Mouse (Mus musculus) mouse trophoblast stem cell (cell line): ENCODE results near the gene Rsc1a1.

Source experiments
- in situ Hi-C, 2 experiments: fragments of 300-500 bp; cut with MseI, MboI; formaldehyde crosslinking; loops; 2 replicates in 1 of 2; 3 replicates in 1 of 2; pipeline ENCODE4 v1.15.1; 2025

Rsc1a1 gene

DNA sequence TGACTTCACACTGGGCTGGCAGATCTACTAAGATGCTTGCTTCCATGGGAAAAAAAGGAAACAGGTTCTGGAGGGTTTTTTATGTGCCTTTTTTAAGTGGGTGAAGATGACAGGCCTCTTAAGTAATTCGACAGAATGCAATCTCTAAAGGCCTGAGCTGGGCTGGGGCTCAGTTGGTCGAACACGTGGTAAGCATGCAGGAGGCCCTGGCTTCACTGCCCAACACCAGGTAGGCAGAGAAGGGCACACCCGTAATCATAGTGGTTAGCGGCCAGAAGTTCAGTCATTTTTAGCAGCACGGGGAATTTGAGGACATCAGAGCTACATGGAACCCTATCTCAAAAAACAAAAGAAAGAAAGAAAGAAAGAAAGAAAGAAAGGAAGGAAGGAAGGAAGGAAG is 30.9 kb downstream of the Rsc1a1 start:
- in situ Hi-C loops: no loop called here

DNA sequence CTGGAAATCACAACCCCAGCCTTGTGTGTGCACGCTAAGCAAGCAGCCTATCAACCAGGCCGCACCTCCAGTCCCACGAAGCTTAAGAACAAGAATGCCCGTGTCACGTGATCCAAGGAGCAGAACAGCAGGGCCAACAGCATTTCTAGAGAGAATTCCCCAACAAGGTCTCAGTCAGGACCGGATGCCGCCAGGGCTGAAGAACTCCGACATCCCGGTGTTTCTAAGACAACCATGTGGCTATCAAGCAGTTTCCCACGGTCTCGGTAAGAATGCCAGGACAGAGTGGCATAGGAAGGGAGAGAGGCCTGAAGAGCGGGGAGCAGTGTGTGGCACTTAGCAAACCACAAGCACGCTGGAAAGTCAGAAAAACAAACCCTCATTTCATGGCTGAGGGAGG is 31.6 kb downstream of the Rsc1a1 start:
- in situ Hi-C loops: no loop called here

DNA sequence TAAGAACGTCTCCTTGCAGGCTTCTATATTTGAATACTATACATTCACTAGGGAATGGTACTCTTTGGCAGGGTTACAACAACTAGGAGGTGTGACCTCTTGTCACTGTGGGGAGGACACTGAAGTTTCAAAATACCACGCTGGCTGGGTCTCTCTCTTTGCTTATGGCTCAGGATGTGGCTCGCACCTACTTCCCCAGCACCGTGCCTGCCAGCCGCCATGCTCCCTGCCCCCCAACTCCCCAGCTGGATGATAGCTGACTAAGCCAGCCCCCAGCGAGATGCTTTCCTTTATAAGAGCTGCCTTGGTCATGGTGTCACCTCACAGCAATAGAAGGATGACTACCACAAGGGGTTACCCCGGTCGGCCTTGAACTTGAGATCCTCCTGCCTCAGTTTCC is 32.4 kb downstream of the Rsc1a1 start:
- in situ Hi-C loops: no loop called here

DNA sequence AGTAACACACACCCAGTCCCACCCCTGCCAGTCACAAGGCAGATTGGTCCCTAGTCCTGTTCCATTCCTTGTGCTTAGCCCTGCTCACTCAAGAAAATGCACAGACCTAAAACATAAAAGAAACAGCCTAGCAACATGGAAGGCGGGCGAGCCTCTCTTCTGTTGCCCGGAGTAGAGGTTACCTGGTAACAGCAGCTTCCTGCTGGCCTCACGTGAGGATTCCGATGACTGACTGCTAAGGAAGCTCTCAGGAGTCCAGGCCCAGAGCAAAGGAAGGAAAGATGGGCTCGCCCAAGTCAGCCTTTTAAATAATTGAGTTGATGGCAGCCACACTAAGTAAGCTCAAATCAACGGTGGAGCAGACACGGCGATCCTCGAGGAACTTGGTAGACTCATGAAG is 33.5 kb downstream of the Rsc1a1 start:
- in situ Hi-C loops: no loop called here

DNA sequence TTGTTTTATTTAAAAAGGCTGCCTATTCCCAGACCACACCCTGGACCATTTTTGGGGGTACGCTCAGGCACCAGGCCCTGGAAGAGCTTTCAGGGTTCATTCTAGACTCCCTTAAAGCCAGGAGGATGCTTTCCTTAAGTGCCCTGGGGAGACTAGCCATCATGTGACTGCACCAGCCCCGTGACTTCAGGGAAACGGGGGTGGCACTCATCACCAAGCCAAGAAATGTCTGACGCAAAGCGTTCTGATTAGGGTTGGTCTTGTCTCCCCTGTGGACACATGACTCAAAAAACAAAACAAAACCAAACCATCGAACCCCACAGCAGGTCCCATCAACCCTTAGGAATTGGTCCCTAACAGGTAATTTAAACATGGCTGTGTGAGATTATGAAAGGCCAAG is 34.1 kb downstream of the Rsc1a1 start:
- in situ Hi-C loops: no loop called here

DNA sequence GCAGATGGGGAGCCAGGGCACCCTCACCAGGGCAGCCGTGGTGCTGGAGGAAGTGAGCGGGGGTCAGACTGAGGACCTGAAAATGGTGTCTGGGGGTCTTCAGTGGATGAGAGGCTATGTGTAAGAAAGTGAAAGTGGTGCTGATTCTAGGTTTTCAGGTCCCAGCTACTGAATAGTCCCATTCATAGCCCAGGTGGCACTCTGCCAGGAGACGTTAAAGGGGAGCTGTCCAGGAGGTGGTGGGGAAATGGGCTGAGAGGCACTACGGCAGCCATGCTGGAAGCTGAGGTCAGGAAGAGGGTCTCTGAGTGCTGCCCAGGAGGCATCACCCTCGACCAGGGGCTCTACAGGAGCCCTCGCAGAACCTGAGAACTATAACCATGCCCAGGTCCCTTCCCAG is 36.2 kb downstream of the Rsc1a1 start:
- in situ Hi-C loops: no loop called here

DNA sequence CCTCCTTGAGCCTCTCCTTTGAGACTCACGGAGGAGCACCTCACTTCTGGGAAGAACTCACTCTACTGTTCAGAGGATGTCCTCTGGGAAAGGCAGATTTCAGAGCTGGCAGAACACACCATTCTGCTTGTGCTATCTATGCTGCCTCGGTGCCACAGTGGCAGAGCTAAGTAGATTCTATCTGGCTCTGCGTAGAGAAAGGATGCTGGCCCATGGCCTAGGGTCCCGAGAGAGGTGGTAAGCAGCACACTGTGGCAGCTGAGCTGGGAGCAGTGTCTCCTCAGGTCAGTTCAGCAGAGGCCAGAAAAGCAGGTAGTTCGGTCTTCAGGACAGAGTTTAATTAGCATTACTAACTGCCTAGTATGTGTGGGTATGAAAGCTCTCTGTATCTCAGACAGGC is 37.1 kb downstream of the Rsc1a1 start:
- in situ Hi-C loops: no loop called here

DNA sequence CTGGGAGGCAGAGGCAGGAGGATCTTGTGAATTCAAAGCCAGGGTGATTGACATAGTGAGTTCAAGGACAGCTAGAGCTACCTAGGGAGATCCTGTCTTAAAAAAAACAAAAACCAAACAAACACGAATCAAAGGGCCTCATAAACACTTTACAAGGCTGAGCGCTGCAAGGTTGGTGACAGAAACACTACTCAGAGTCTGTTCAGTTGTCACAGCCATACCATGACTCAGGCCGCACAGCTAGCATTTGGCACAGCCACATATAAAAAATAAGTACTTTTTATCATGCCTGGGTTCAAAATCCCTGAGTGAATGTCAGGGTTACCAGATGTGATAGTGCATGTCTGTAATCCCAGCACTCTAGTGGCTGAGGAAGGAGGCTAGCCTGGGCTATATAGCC is 38.2 kb downstream of the Rsc1a1 start:
- in situ Hi-C loops: no loop called here

DNA sequence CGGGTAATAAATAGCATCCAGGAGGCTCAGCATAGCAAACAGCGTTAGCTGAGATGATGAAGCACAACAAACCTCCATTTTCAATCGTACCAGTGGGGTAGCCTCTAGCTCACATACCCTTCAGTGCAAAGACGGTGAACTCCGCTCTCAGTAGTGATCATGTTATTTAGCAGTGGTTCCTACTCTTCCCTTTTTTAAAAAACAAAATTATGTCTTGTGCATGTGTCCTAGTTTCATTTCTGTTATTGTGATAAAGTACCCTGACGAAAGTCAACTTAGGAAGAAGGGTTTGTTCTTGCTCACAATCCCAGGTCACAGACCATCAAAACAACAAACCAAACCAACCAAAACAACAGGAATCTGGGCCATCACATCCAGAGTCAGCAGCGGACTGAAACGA is 39.4 kb downstream of the Rsc1a1 start:
- in situ Hi-C loops: no loop called here

DNA sequence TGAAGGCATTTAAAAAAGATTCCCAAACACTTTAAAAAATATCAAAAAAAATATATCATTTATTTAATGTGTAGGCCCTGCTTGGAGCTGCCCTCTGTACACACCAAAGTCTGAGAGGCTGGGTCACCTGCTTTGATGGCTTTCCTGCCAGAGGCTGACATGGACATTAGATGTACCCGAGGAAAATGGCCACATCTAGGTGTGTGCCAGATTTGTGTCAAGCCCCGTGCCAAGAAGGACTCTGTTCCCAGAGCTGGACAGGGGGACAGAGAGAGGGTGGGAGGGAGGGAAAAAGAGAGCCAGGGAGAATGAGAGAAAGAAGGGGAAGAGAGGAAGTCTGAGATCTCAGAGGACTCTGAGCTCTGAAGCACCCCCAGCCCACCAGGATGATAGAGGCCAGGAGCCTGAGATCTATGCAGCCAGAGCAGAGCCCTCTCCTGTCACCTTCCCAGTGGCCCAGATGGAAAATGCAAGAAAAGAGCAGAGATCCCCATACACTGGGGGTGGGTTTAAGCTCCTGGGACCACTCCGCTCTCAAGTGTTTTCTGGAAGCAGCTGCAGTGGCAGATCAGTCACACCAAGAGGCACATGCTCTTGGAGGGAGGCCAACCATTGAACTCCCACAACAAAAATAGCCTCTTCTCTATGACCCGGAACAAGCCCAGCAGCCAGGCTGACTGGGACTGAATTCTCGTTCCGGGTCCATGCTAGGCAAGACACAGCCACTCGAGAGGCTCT is 42.1 kb downstream of the Rsc1a1 start:
- in situ Hi-C loops: no loop called here

DNA sequence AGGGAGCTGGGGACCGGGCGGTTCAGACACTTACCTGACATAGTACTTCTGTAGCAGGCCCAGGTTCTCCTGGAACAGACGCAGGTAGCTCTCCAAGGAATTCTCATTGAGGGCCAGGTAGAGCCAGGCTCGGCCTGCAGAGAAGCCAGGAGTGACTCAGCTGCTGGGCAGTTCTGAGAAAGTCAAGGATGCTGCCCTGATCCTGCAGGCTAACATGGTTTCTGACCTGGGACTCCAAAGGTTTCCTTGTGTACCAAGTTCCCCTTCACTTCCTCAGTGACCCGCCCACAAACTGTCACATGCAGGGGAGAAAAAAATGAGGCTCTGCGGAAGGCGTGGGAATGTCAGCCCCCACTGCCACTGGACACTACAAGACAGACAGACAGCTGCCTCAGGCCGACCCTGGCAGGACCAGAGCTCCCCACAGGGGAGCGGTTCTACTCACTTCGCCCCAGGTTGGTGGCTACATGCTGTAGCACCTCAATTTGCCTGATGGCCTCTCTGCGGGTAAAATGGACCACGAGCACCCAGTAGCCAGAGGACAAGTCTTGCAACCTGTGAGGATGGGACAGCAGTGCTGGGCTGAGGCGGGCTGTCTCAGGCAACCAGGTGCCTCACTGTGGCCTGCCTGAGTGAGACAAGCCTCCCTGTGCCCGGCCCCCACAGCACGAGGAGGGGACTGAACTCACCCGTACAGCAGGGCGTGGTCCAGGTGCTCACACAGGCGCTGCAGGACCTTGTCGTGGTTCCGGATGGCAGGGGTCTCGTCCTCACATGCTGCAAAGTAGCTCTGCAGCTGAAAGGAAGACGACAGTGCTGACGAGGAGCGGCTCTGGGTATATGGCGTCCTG is 43.2 kb downstream of the Rsc1a1 start:
- in situ Hi-C loops: no loop called here

DNA sequence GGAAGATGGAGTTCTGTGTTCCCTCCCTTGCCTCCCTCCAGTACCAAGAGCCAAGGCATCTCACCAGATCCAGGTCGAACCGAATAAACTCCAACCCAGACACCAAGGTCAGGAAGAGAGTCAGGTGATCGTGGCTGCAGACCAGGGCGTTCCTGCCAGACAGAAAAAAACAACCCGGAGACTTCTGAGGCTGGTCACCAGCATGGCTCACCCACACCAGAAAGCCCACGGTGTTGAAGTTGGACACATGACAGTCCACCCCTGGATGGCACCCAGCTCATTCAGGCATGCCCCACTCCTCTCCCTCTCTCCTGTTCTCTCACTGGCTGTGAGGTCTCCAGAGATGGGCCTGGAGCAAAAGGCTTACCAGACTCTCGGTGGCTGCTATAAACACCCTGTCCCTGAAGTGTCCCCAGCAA is 44.0 kb downstream of the Rsc1a1 start:
- in situ Hi-C loops: no loop called here

DNA sequence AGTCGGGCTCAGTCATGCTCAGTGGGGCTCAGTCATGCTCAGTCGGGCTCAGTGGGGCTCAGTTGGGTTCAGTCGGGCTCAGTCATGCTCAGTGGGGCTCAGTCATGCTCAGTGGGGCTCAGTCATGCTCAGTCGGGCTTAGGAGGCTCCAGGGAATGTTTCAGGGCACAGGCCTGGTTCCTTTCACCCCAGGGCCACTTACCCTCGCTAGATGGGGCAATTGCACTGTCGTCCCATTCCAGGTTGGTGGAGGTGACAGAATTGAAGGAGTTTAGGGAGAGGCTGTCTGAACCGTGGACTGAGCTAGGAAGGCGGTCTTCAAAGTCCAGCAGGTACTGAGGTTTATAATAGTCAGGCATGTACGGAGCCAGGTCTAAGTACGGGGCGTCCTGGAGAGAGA is 45.9 kb downstream of the Rsc1a1 start:
- in situ Hi-C loops: no loop called here

DNA sequence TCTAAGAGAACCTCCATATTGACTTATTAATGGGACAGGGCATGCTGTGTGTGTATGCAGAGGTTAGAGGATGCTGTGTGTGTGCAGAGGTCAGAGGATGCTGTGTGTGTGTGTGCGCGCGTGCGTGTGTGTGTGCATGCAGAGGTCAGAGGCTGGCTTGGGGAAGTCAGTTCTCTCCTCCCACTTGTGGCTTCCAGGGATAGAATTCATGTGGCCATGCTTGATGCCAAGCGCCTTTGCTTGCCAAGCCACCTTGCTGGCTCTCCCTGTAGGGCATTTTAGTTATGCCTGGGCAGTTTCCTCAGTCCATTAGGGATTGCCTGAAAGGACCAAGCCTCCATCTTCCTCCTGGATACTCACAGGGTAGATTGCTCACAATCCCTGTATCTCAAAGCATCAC is 48.7 kb downstream of the Rsc1a1 start:
- in situ Hi-C loops: no loop called here

DNA sequence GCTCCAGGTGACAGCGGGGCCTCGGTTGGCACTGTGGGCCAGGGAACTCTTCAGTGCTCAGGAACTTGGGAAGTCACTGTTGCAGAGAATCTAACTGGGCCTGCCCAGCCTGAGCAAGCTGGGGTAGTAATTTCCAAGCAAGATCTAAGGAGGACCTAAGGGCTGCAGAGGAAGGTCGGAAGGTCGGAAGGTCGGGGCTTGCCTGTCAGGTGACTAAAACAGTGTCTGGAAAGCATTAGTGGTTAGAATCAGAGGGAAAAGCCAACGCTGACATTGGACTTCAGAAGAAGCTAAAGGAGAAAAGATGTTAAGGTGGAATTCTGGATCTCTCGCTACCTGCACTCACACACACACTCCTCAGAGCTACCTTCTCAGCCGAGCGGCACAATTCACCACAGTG is 49.4 kb downstream of the Rsc1a1 start:
- in situ Hi-C loops: no loop called here
